Mouse (Mus musculus) brain, embryonic 14.5 days (tissue): ENCODE results near the gene Cyp21a1.
"Not testable (repeated sequence)": the region's sequence is repeated elsewhere in the genome, so short reads cannot be mapped to it uniquely, and the experiment has no call there.

Experiments
- CTCF ChIP-seq: fragments of 200-500 bp; IDR thresholded peaks from 2 replicates; pipeline ENCODE4 v1.5.1; 2012; ENCODE audit warnings: inconsistent platforms, mild to moderate bottlenecking, moderate library complexity, borderline replicate concordance; ENCODE audit not compliant: insufficient read depth, insufficient read length; ENCODE audit errors: extremely low read depth
- POLR2A ChIP-seq: fragments of 200-500 bp; IDR thresholded peaks from 2 replicates; pipeline ENCODE4 v1.6.1; 2012; ENCODE audit warnings: mild to moderate bottlenecking, inconsistent platforms, borderline replicate concordance; ENCODE audit not compliant: poor library complexity, insufficient read depth, insufficient read length, severe bottlenecking; ENCODE audit errors: extremely low read depth

DNA sequence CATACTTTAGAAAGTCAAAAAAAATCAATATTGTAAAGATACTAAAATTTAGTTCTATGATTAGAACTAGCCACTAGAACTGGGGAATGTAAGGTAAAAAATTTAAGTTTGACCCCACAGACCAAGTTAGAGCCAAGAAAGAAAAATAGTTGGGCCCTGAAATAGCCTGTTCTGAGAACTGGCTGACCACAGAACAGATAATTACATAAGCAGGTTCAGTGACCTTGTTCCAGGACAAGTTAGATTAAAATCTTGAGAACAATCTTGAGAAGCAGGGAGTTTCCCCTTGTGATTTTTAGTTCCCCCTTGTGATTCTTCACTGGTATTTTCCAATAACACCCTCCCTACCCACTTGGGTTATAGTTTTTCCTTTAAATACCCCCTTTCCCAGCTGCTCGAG, 26.4 kb upstream of the Cyp21a1 start:
- TF ChIP-seq CTCF, POLR2A: not testable (repeated sequence)
